Mouse (Mus musculus) kidney, postnatal 36 days (tissue): Measurements from ENCODE around the gene Robo4.
A peak's percentile ranks its signal among the peaks of the same experiment; 100 is the strongest.

ENCODE experiments used
- DNase-seq, 2 experiments: peaks; one replicate each; pipeline ENCODE4 v3.0.0; 2021 to 2022; ENCODE audit warnings: mixed read lengths in 2 of 2

Gene Robo4

GRCm38 (mm10) chr9:37402501-37402900 lies 804 bp downstream of the Robo4 start:
- DNase-seq = no peak

DNA sequence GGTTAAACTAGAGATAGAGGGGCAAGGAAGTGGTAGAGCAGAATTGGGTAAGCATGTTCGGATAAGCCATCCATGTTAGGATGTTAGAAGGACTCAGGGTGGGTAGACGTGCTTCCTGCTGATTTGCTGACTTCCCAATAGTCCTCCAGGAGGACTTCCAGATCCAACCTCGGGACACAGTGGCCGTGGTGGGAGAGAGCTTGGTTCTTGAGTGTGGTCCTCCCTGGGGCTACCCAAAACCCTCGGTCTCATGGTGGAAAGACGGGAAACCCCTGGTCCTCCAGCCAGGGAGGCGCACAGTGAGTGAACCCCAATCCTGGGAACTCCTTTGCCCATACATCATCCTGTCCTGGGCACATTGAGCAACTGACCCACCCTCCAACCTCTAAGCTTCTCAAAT lies 1.3 kb downstream of the Robo4 start:
- DNase-seq = no peak

- DNase-seq = peak; percentile 27 to 51
These were observed 4.7 kb downstream of the Robo4 start for GRCm38 (mm10) chr9:37406372-37406771.

GRCm38 (mm10) chr9:37407850-37408502 lies 6.3 kb downstream of the Robo4 start:
- DNase-seq = peak in 1 of 2 experiments; percentile 49

DNA sequence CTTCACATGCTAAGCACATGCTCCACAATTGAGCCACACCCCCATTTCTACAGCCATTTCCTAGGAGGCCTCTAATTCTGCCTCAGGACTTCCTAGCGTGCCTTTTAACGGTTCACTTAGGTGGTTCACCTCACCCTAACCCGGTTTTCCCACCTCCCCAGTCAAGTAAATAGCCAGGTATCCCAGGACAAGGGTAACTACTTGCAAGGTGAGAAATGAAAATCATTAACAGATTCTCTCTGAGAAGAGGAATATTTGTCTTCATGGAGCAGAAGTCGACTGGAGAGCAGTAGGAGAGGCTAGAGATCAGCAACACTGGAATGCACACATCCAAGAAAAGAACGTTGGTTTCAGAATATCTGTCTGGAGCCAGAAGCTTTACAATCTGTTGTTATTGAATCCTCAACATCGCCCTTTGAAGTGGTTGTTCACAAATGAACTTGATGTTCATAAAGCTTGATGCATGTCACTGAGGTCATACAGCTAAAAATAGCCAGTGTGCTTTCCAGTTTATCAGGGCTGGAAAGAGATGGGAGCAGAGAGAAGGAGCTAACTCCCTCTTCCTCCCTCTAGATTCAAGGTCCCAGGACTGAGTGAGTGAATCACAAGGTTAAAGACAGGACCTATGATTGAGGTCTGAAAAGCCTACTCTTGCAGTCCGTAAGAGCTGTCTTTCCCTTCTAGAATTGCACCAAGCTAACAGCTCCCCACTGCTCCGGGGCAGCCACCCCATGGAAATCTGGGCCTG lies 8.2 kb downstream of the Robo4 start:
- peak in 1 of 2 experiments; percentile 38 for DNase-seq

- DNase-seq = peak; percentile 32 to 40
These were observed 11.3 kb downstream of the Robo4 start for GRCm38 (mm10) chr9:37412989-37413388.

DNA sequence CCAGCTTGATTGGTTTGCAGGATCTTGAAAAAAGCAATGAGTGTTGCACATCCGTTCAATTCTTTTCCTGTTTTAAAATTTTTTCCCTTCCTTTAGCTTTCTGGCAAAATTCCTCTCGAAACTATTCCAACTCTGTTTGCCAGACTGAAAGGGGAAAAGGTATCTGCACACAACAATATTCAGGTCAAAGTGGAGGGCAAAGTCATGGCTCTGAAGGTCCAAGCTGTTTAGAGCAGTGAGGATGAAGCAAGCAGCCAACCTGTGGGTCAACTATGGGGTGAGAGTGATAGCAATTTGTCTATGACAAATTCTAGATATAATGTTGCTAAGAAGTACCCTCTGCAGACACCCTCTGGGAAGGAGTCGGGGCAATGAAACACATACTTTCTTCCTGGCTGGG lies 13.0 kb downstream of the Robo4 start:
- peak in 1 of 2 experiments; percentile 31 for DNase-seq

DNA sequence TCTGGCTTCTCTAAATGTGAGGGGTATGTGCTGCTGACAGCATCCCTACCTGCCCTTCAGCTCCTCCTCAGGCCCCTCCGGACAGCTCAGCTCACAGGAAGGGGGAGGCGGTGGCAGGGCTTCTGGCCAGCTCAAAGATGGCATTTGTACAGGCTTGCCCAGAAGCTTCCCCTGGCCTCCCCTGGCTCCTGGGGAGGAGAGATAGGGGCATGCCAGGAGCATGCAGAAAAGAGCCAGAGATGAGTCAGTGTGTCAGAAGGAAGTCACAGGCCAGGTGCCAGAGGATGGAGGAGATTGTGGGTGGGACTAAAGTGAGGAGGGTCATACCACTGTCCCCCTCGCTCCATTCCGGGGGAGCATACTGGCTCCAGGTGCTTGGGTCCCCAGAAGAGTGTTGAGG lies 17.1 kb downstream of the Robo4 start:
- no peak for DNase-seq

GRCm38 (mm10) chr9:37420676-37421075 lies 19.0 kb downstream of the Robo4 start:
- peak; percentile 90 to 94 for DNase-seq

DNA sequence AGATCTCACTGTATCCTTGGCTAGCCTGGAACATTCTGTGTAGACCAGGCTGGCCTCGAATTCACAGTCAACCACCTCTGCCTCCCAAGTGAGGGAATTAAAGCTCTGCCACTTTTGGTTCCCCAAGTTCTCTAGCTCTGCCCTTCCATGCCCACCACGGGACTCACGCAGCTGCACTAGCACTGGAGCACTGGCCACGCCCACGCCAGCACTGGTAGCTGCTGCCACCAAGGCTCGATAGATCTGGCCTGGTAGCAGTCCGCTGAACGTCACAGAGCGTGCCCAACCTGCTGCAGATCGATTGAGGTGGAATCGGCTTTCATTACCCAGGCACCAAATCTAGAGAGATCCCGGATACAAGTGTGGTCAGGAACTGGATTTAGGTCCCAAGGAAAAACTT lies 19.5 kb downstream of the Robo4 start:
- peak in 1 of 2 experiments; percentile 44 for DNase-seq

GRCm38 (mm10) chr9:37429326-37429725 lies 27.6 kb downstream of the Robo4 start:
- peak in 1 of 2 experiments; percentile 3 for DNase-seq

- peak; percentile 87 to 95 for DNase-seq
These were observed 28.9 kb downstream of the Robo4 start for GRCm38 (mm10) chr9:37430582-37430981.

DNA sequence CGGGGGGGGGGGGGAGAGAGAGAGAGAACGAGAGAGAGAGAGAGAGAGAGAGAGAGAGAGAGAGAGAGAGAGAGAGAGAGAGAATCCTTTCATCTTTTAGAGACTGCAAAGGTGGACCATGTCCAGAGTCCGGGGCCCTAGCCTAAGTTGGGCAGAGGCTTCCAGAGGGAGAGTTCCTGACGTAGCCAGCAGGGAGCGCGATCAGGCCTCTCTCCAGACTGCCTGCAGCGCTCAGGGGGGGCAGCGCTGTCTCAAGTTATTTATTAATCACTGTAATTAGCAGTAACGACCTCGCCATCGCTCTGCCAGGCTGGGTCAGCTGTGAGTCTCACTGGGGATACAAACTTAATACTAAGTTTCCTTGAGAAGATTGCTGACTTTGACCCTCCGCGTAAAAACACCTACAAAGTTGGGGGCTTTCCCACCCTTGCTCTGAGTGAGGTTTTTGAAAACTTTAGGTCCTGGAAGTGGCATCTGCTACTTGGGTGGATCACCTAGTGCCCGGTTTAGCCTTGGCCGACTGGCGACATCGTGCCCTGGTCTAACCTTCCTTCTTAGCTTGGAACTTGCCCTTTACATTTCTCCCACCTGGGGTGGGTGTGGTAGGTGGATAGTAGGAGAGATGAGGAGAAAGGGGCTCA lies 30.4 kb downstream of the Robo4 start:
- peak; percentile 87 to 91 for DNase-seq

DNA sequence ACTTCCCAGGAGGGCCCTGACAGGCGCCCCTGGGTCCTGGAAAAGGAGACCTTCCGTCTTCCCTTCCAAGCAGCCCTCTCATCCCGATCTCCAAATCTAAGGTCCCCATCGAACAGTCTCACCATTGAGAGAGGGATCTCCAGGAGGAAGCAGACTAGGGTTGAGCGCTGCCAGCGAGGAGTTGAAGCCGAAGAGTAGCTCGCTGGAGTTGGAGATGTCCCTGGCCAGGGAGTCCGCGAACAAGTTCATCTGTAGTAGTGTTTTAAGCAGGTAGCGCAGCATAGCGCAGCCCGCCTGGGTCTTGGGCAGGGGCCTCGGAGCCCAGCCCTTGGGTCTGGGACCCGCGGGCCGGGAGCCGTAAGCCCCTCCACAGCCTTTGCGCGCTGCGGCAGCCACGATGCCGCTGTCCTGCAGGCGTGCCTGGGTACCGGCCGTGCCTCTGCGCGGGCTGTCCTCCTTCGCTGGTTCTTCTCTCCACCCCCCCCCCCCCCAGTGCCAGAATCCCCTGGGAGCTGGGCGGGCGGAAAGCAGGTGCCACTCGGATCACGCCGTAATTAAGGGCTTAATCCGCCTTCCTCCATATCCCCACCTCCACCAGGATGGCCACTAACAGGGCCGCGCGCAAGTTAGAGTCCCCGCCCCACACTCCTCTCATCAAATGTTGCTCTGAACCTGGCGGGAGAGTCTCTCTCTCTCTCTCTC lies 31.2 kb downstream of the Robo4 start, which contains the start of gene Robo3:
Gene Robo3, minus strand, starts transcription at position 527 of the 702 bp plus-strand sequence.
- DNase-seq = peak in 1 of 2 experiments; percentile 19

- DNase-seq = peak; percentile 64 to 67
These were observed 32.3 kb downstream of the Robo4 start for GRCm38 (mm10) chr9:37433823-37434560.

- no peak for DNase-seq
These were observed 33.2 kb downstream of the Robo4 start for GRCm38 (mm10) chr9:37434932-37435331.

DNA sequence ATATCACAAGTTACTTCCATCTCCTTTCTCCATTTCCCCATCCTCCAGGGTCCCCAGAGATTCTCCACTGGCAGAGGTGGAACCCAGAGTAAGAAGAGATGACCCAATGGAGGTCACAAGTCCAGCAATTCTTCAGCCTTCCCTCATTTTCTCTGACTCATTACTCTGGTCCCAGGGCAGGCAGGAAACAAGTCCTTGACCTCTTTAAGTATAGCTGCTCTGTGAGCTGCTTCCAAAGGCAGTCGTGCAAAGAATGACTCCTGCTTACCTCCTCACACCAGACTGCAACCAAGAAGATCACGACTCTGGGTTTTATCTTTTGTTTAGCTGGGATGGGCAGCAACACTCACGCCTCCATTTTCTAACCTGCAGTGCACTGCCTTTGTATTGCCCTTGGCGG lies 33.9 kb downstream of the Robo4 start:
- DNase-seq = no peak

GRCm38 (mm10) chr9:37437772-37438735 lies 36.4 kb downstream of the Robo4 start:
- peak; percentile 45 to 48 for DNase-seq

GRCm38 (mm10) chr9:37452401-37452800 lies 50.7 kb downstream of the Robo4 start:
- DNase-seq = no peak

DNA sequence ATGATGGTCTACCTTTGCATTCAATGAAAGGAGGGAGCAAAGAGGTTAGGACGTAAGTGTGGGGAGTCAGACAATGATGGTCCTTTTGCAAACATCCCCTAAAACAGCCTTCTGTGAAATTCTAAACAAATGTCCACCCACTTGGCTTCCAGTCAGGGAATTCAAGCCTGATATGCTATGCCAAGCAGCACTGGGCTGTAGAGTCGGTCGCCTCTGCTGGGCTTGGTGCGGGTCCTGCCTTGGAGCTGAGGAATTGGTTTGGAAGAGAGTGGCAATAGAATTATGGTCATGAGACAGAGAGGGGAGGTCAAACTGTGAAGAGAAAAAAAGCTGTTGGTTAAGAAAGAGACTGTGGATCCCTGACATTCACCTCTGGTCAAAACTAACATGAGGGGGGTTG lies 51.6 kb downstream of the Robo4 start:
- DNase-seq = no peak

GRCm38 (mm10) chr9:37454011-37454492 lies 52.4 kb downstream of the Robo4 start:
- DNase-seq = no peak
